Mouse (Mus musculus) regulatory T cell (primary cell): ENCODE measurements around the gene Dcaf12.

Source experiments
- in situ Hi-C: fragments of 300-600 bp; cut with MboI, MseI; formaldehyde crosslinking; loops from one replicate; pipeline ENCODE4 v1.15.1; 2025; ENCODE audit warnings: high pct_unique_total_duplicates

Gene Dcaf12

DNA sequence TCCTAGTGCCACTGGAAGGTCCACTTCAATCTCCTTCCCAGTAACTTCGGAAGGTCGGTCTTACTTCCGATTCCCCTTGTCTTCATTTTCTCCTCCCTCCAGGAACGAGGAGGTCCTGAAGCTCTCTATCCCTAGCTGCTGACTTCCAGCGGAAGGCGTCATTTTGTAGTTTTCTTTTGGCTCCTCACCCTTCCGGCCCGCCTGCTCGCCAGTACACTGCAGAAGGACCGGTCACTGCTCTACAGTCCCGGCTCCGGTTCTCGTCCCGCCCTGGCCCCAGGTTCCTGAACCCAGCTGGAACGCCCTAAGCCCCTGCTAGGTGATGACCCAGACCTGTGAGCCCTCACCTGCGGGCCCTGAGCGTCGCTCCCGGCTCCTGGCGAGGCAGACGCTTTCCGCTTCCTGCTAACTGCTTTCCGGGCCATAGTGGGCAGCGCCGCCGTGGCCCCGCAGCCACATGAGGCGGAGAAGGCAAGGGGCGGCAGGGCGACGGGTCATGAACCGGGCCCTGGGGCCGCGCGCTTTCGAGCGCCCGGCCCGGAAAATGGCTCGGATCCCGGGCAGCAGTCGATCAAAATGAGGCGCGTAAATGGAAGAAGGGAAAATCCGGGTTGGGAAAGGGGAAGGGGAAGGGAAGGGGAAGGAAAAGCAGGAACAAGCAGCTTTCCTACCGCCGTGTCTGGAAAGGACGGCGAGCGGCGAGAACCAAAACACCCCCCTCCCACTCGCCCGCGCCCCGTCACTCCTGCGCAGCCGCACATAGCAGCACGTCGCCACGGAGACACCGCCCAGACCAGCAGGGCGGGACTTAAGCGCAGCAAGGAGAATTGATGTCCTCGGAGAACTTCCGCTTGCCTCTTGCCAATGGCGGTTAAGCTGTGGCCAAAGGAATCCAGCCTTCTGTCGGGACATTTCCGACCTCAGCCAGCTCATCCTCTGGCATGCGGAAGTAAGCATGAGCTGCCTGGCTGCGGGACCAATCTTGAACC lies at the start of gene Dcaf12:
Gene Dcaf12, minus strand, starts transcription at position 749 of the 989 bp plus-strand sequence.
- in situ Hi-C loops = no loop called here

DNA sequence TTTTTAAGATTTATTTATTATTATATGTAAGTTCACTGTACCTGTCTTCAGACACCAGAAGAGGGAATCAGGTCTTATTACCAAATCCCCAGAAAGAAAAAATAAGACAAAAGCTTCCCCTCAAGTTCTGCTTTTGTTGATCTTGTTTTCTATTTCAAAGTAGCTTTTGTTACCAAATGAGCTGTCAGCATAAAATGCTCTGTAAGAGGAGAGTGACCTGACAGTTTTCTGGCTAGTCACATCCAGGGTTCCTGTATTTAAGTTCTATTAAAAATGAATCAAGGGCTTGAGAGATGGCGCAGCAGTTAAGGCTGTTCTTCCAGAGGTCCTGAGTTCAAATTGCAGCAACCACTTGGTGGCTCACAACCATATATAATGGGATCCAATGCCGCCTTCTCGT lies 46.4 kb upstream of the Dcaf12 start:
- in situ Hi-C loops = no loop called here

DNA sequence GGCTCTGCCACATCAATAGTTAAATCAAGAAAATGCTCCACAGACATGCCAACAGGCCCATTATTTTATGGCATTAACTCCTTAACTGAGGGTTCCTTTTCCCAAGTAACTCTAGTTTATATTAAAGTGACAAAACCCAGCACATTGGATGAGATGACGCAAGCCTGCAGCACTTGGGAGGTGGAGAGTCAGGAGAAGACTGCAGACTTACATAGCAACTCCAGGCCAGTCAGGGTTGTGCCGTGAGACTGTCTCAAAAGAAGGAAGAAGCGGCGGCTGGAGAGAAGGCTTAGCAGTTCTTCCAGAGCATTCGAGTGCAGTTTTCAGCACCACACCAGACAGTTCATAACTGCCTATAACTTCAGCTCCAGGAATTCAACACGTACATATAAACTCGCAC lies 44.7 kb upstream of the Dcaf12 start:
- in situ Hi-C loops = no loop called here

DNA sequence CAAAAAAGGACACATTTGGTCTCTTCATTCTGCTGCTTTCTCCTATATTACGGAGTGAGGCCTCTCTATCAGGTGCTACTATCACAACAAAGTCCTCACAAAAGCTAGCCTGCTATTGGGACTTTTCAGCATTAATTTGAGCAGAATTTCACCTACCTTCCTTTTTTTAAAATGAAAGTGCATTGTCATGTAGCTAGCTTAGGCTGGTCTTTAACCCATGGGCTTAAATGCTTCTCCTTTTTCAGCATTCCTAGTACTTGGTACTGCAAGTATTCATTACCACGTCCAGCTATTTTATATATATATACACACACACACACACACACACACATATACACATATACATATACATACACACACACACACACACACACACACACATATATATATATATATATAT lies 44.0 kb upstream of the Dcaf12 start:
- in situ Hi-C loops = no loop called here

DNA sequence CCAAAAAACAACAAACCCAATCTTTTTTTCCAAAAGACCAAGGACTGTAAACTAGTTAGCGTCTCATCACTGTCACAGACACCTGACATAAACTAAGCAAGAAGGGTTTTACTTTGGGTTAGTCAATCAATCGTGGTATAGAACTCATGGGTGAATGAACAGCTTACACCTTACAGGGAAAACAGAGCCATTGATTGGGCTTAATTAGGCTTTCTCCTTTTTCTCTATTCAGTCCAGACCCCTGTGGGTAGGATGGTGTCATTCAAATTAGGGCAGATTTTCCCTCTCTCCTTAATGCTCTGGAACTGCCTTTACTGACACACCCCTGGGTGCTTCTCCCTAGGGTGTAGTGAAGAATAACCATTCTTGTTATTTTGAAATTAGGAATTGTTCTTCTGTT lies 42.5 kb upstream of the Dcaf12 start:
- in situ Hi-C loops = no loop called here

DNA sequence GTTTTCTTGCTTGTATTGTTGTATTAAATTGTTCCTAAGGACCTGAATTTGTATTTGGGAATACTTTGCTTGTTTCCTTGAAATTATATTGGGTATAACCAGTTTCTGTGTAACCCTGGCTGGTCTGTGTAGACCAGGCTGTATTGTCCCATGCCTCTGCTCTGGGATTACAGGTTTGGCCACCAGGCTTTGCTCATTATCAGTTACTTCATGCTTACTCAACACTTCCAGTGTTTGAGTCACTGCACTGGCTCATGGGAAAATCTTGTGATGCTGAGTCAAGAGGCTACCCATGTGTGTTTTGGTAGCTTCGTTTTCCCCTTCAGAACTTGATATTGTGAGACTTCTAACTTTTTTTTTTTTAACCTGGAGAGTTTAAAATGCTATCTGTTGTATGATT lies 38.6 kb upstream of the Dcaf12 start:
- in situ Hi-C loops = no loop called here

DNA sequence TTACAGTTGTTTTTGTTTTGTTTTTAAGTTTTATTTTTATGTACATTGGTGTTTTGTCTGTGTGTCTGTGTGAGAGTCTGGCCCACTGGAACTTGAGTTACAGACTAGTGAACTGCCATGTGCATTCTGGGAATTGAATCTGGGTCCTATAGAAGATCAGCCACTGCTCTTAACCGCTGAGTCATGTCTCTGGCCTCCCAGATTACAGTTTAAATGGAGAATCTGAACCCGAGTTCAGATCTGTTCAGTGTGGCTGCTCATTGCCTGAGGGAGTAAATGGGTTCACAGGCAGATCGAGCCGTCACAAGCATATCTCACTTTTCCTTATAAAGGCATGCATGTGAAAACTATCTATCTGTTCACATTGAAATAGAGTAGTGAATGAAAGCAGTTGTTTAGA lies 38.1 kb upstream of the Dcaf12 start:
- in situ Hi-C loops = no loop called here

DNA sequence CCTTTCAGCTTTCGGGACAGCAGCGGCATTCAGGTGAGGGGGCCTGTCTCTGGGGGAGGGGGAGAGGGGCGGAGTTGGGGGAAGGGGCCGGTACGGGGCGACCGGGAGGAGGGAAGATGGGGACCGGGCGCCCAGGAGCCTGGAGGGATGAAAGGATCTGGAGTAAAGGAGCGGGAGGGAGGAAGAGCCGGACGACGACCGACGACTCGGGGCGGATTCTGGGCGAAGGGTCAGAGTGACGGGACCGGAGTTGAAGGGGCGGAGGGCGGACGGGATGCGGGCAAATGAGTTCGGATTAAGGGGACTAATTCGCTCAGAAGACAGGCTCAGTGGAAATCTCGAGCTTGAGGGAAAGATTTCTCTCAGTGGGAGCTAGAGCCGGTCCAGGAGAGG lies 34.5 kb upstream of the Dcaf12 start:
- in situ Hi-C loops = no loop called here

DNA sequence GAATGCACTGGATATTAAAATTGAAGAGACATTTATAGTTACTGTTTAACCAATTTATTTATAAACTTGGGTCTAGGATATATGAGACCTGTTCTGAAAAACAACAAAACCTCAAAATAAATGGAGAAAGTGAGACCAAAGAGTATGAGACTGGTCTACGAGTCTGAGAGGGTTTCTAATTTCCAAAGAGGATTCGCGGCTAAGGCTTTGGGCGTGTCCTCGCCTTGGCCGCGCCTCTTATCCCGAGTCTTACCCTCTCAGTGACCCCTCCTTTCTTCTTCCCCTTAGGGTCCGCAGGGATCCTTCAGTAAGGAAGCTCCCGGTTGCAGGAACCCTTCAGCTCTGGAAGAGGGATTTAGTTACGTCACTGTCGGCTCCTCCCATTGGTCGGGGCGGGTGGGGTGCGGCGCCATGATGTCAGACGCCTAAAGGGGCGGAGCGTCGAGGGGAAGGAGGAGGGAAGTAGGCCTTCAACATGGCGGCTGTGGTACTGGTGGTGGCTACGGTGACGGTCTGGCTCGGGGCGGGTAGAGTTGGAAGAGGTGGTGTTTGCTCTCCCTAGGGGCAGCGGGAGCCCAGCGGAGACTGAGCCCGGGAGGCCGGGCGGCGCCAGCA lies 34.0 kb upstream of the Dcaf12 start, which contains the start of gene Ubap1:
Gene Ubap1, plus strand, starts transcription at position 413 of the 615 bp plus-strand sequence.
- in situ Hi-C loops = no loop called here

DNA sequence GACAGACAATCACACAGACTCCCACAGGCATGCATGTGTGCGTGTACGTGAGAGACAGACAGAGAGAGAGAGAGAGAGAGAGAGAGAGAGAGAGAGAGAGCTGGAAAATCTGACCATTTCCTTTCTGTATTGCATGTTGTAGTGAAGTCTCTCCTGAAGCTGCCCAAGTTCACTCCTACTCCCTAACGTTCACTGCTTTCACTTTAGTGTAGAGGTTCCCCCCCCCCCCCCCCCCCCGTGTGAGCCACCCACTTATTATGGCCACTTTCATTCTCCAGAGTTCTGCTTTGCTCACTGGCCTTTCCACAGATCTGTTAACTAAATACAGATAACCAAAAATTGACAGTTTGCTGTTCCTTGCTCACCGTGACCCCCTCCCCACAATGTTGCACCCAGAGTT lies 33.1 kb upstream of the Dcaf12 start:
- in situ Hi-C loops = no loop called here

DNA sequence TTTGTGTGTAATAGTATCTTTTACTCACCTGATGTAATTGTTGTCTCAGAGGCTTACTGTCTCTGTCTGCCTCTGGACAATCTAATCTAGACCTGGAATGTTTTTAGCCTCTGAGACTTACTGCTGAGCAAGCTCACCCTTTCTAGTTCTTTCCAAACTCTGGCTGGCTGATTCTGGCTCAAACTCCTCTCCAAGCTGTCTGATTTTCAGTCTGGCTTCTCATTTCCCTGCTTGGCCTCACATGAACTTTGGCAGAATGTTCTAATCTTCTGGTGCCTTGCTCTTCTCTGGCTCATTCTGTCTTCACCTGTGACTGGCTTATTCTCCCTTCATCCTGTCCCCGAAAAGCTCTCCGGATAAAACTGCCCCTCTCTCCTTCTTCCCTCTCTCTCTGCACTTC lies 31.3 kb upstream of the Dcaf12 start:
- in situ Hi-C loops = no loop called here

DNA sequence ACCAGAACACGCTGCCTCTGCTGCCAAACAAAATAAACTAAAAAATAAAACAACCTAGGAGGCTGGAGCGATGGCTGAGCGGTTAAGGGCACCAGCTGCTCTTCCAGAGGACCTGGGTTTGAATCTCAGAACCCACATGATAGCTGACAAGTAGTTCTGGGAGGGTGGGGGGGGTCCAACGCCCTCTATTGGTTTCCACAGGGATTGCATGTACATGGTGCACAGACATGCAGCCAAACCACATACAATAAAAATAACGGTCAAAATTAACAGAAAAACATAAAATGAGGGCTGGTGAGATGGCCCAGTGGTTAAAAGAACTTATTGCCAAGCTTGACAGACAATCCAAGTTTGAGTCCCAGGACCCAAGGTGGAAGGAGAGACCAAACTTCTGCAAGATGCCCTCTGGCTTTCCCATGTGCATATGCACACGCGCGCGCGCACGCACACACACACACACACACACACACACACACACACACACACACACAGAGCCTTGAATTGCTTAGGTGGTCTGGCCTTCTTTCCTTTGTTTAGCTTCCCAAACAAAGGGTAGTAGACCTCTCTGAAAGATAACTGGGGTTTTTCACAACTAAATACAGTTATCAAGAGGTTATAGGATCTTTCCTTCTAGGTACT lies 26.3 kb upstream of the Dcaf12 start:
- in situ Hi-C loops = loop anchor here (5.0 kb wide), 1 partner anchor 34 kb away; no protein-coding TSS in a partner anchor

DNA sequence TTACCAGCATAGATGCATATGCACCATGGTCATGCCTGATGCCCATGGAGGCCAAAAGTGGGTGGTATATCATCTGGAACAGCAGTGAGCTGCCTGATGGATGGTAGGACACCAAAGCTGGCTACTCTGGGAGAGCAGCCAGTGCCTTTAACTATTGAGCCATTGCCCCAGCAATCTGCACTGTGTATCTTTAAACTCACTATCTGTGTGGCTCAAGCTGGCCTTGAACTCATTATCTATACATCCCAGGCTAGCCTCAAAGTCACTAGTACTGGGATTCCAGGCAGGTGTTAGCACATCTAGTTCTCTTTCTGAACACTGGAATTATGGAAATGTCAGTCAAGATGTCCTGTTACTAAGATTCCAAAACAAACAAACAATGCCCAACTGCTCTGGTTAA lies 21.9 kb upstream of the Dcaf12 start:
- in situ Hi-C loops = no loop called here

DNA sequence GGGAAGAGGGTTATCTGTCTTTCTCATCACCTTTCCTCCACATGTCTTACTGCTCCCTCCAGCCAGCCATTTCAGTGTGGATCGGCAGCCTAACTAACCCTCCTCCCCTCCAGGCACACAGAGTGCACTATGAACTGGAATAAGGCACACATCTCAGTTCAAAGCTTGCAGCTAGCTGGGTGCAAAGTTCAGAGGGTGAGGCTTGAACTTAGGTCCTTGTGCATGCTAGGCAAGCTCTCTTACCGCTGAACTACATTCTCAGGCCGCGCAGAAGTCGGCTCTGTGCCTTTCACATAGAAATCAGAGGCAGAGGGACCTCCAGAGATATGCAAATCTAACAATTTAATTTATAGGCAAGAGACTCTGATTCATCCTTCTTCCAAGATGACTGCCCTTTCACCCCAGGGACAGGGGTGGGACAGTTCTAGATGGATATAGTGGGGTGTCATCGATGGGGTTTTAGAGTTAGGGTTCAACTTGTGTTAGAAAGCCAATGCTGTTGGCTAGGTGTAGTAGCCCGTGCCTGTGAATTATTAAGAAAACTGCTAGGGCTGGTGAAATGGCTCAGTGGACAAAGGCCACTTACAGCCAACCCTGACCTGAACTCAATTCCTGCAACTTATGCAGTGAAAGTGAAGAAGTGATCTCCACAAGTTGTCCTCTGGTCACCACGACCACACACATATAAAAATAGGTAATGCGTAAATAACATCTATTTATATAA lies 17.2 kb upstream of the Dcaf12 start:
- in situ Hi-C loops = no loop called here

DNA sequence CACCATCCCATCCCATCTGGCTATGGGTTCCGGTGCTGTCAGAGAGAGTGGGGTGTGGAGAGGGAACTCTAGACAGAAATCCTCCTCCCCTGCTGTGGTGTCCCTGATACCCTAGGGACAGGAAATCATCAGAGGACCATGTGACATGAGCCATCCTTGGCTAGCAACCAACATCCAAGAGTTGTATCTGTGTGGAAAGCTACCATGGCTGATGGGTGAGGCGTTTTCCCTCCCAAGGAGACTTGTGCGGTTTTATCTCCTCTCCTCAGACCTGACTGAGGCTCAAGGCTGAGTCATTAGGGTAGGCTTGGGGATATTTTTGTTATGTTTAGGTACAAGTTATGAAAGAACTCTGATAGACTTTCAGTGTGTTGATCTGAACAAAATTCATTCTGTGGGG lies 16.4 kb upstream of the Dcaf12 start:
- in situ Hi-C loops = no loop called here

DNA sequence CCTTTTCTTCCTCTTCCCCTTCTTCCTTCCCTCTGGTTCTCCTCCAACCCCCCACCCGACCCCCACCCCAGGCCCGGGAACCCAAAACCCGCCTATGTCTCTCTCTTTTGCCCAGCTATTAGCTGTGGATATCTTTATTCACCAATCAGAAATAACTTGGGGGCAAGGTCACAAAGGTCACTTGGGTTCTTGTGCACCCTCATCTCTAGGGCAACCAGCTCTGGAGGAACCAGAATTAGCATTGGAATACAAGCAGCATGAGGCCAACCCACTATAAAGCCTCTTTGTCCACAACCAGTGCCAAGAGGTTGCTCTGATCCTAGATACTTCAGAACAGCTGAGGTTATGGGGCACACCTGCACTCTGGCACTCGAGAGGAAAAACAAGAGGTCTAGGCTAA lies 14.8 kb upstream of the Dcaf12 start:
- in situ Hi-C loops = no loop called here

DNA sequence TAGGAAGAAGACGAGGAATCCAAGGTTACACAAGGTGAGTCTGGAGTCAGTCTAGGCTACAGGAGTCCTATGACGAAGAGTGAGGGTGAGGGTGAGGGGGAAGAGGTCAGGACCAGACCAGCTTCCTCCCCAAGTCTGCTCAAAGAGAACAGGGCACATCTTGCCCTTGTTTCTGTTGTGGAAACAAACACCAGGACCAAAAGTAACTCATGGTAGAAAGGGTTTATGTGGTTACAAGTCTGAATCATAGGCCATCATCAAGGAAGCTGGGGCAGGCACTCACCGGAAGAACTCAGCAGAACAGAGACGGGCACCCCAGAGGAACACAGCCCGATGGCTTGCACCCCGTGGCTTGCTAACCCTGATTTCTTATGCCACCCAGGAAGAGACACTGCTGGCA lies 12.2 kb upstream of the Dcaf12 start:
- in situ Hi-C loops = no loop called here

DNA sequence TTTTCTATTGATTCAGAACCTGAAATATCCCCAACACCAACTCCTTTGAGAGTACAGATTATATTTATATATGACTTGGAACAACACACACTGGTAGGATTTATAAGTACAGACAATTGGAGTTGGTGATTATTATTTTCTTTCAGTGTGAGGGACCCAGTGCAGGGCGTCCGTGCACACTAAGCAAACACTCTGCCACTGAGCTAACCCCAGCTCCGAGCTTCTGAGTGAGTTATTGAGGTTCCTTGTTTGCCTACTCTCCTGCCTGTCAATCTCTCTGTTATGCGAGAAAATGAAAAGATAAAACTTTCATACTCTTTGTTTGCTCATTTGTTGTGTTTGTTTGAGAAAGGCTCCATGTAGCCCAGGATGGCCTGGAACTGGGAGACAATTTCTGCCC lies 6.3 kb upstream of the Dcaf12 start:
- in situ Hi-C loops = no loop called here

DNA sequence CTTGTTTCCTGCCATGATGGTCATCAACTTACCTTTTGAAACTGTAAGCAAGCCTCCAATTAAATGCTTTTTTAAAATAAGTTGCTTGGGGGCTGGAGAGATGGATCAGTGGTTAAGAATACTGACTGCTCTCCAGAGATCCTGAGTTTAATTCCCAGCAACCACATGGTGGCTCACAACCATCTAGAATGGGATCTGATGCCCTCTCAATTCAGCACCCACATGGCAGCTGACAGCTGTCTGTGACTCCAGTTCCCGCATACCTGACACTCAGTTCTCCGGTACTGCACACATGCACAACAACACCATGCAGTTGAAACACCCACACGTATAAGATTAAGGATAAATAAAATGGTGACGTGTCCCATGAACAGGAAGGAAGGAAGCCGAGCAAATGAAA lies 3.6 kb upstream of the Dcaf12 start:
- in situ Hi-C loops = no loop called here

DNA sequence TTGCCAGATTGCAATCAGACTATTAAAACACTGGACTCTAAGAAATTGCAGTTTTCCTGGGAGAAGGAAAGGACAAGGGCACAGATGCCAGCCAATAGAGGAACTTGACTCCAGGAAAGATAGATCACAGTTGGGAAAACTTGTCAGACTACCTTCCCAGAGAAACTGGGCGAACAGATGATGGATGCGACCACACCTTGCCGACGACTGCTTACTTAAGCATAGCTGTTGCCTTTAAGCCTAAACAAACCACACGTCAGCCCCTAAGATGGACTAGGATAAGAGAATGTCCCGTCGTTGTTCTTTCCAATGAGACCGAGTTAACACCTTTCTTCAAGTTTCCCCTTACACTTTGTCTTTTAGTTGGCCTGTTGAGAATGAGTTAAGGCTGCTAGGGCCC lies 484 bp upstream of the Dcaf12 start:
- in situ Hi-C loops = no loop called here

DNA sequence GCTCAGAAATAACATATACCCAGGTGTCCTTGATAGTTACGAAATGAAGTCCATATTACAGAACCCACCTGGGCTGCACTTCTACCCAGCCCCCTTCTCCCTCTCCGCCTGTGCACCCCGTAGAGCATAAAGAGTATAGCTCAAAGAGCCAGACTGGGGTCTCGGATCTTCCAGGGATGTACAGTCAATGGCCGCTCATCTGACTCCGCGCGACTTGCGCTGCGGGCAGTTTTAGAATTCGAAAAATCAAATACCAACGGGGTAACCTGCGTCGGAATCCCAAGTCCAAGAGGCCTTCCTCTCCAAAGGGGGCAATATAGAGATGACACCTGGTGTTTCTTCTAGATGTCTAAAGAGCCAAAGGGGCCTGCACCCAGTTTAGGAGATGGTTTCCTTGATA lies 967 bp downstream of the Dcaf12 start:
- in situ Hi-C loops = no loop called here
